ENCODE assay signal across 15 mouse cellular contexts in the genomic region with DNA sequence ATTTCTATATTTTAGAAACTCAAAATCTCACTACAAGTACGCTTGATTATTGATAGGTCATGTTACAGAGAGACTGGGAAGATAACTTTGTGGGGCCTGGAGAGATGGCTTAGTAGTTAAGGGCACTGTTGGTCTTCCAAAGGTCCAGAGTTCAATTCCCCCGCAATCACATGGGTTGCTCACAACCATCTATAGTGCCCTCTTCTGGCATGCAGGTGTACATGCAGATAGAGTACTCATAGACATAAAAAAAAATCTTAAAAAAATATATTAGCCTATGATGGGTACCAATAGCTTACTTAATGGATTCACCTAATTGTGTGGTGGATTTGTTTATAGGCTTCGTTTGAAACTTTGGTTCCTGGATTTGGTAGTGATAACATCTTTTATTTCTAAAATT.
DNase-seq lines count a peak whose midpoint lies in the region; ATAC-seq and TF ChIP-seq lines count a peak whose summit lies in the region.
"Had no signal": no experiment of that assay in that cellular context is flagged by ENCODE, and none has a peak within 500 bp of the region (broad histone marks: within the 10 kb centered on the region; RNA-seq: fewer than 3 reads in every experiment).

No protein-coding gene starts in this region.

- no peaks in the 10 kb centered on the region for H3K27me3 ChIP-seq in CH12.LX (replicated peaks)
- H3K27me3 ChIP-seq: forebrain, embryonic 15.5 days; liver, embryonic 15.5 days had no signal

- no peak overlapping the region for H3K9ac ChIP-seq in CH12.LX (ENCODE audit: insufficient read depth, low read depth)
- H3K9ac ChIP-seq: forebrain, embryonic 15.5 days; liver, embryonic 15.5 days had no signal

- no peaks in the 10 kb centered on the region for H3K36me3 ChIP-seq in CH12.LX (replicated peaks in 1 of 2; ENCODE audit: control insufficient read depth in 1 of 2, insufficient read depth in 1 of 2, low read length in 1 of 2)
- H3K36me3 ChIP-seq: forebrain, embryonic 15.5 days; hindbrain, embryonic 10.5 days; liver, embryonic 15.5 days had no signal

- TF ChIP-seq RAD21 in CH12.LX (IDR thresholded peaks at IDR 0.05; ENCODE audit: low read depth, low read length) = peak; percentile 37

- no peak overlapping the region for H3K27ac ChIP-seq in left cerebral cortex, adult 2 months
- H3K27ac ChIP-seq in CH12.LX (ENCODE audit: insufficient read depth, low read depth) = no peak overlapping the region
- H3K27ac ChIP-seq: forebrain, embryonic 15.5 days; hindbrain, embryonic 10.5 days; liver, embryonic 15.5 days had no signal

- dilution Hi-C loops in CH12.LX (cut with MboI; ENCODE audit: extremely low pct_ligation_motif_present, extremely low pct_unique_long_range_greater_than_20kb, low sequenced_read_pairs) = no loop called here

- H3K79me2 ChIP-seq in CH12.LX (replicated peaks; ENCODE audit: control insufficient read depth, extremely low read depth, insufficient read depth, poor library complexity, severe bottlenecking) = no peaks in the 10 kb centered on the region

- no peak for DNase-seq in left cerebral cortex, adult 2 months (ENCODE audit: extremely low spot score in 1 of 2, low spot score in 2 of 2)
- no peak for DNase-seq in left cerebral cortex, postnatal 25 days (ENCODE audit: low spot score in 2 of 2)
- DNase-seq in A20 (ENCODE audit: low read depth, low spot score) (peak; percentile 29), CH12.LX (ENCODE audit: extremely low read depth) (no peak)
- no peak for DNase-seq in testis, postnatal 10 days (ENCODE audit: low spot score)
- no peak for DNase-seq in frontal cortex, postnatal 36 days (ENCODE audit: low spot score in 2 of 2)
- DNase-seq in frontal cortex, postnatal 10 days (ENCODE audit: low spot score in 2 of 2) = no peak
- DNase-seq: cerebellum, adult 11 months; gastrocnemius, postnatal 14 days; layer of hippocampus, adult 9-11 months; left cerebral cortex, postnatal 4 days had no signal

- intact Hi-C loops in left cerebral cortex, adult 2 months (cut with DNase I) = loop anchor here (5.0 kb wide), 1 partner anchor 656 kb away; a partner anchor contains a TSS
- intact Hi-C loops in left cerebral cortex, postnatal 25 days (cut with DNase I) = no loop called here

- ATAC-seq in megakaryocyte progenitor cell, adult 5-6 weeks (replicated peaks; ENCODE audit: poor library complexity) = peak; percentile 54; the same call in 1 of the 2 replicates
- ATAC-seq: forebrain, embryonic 15.5 days had no signal

- in situ Hi-C loops in CH12.LX (cut with MboI; ENCODE audit: low pct_ligation_motif_present, low pct_unique_long_range_greater_than_20kb, low sequenced_read_pairs) = no loop called here

- no peaks in the 10 kb centered on the region for H3K9me3 ChIP-seq in CH12.LX (replicated peaks; ENCODE audit: low read length)
- H3K9me3 ChIP-seq: forebrain, embryonic 15.5 days; hindbrain, embryonic 10.5 days; liver, embryonic 15.5 days had no signal

- no peak overlapping the region for H3K4me2 ChIP-seq in CH12.LX (ENCODE audit: insufficient read depth, low read depth, poor library complexity, severe bottlenecking)
- H3K4me2 ChIP-seq: forebrain, embryonic 15.5 days; liver, embryonic 15.5 days had no signal

- TF ChIP-seq EP300 in CH12.LX (IDR thresholded peaks at IDR 0.05; ENCODE audit: low read length) = no peak

- TF ChIP-seq POLR2A in CH12.LX (IDR thresholded peaks at IDR 0.05; ENCODE audit: low read depth, low read length) = no peak

- H3K4me3 ChIP-seq in left cerebral cortex, adult 2 months = no peak overlapping the region
- no peak overlapping the region for H3K4me3 ChIP-seq in CH12.LX (replicated peaks in 1 of 3; ENCODE audit: low read depth in 2 of 3, low read length in 2 of 3, poor library complexity in 1 of 3)
- H3K4me3 ChIP-seq: forebrain, embryonic 15.5 days; hindbrain, embryonic 10.5 days; liver, embryonic 15.5 days had no signal

- peak; percentile 27 for TF ChIP-seq CTCF in left cerebral cortex, adult 2 months (IDR thresholded peaks at IDR 0.05)
- peak in 1 of 2 experiments; percentile 55; a peak in 2 of 4 replicates for TF ChIP-seq CTCF in CH12.LX (conservative IDR thresholded peaks at IDR 0.05 in 1 of 2, IDR thresholded peaks at IDR 0.05 in 1 of 2; ENCODE audit: low read depth in 2 of 2, low read length in 2 of 2)

- H3K4me1 ChIP-seq in CH12.LX (ENCODE audit: control insufficient read depth in 1 of 2, insufficient read depth in 2 of 2) = no peaks in the 10 kb centered on the region
- H3K4me1 ChIP-seq: forebrain, embryonic 15.5 days; hindbrain, embryonic 10.5 days; liver, embryonic 15.5 days had no signal

TF ChIP-seq in CH12.LX, 34 proteins besides CTCF, POLR2A, EP300 and RAD21:
- TF ChIP-seq TBP (conservative IDR thresholded peaks at IDR 0.05; ENCODE audit: low read depth, low read length) = no peak
- TF ChIP-seq UBTF (IDR thresholded peaks at IDR 0.05; ENCODE audit: low read depth, low read length) = no peak
- TF ChIP-seq ETS1 (conservative IDR thresholded peaks at IDR 0.05; ENCODE audit: low read depth, low read length) = no peak
- no peak for TF ChIP-seq BHLHE40 (IDR thresholded peaks at IDR 0.05; ENCODE audit: low read depth, low read length)
- no peak for TF ChIP-seq NELFE (IDR thresholded peaks at IDR 0.05; ENCODE audit: low read depth, low read length)
- TF ChIP-seq IRF4 (IDR thresholded peaks at IDR 0.05; ENCODE audit: low read depth, low read length) = no peak
- TF ChIP-seq ZNF384 (IDR thresholded peaks at IDR 0.05; ENCODE audit: low read depth, low read length) = peak; percentile 83
- TF ChIP-seq CHD1 (IDR thresholded peaks at IDR 0.05; ENCODE audit: low read depth, low read length) = no peak
- peak; percentile 54 for TF ChIP-seq SMC3 (IDR thresholded peaks at IDR 0.05; ENCODE audit: low read depth, low read length)
- no peak for TF ChIP-seq JUND (conservative IDR thresholded peaks at IDR 0.05; ENCODE audit: low read depth, low read length)
TF ChIP-seq in CH12.LX: peak in this region for 2.
